Mouse (Mus musculus): ENCODE data around the gene Shc1. TPM values are rescaled to one million over a fixed set of nuclear protein-coding genes. Genes with fewer than 3 reads are reported as not detected.

Gene Shc1
- polyA plus RNA-seq, 1 experiment, result 12.7 TPM

DNA sequence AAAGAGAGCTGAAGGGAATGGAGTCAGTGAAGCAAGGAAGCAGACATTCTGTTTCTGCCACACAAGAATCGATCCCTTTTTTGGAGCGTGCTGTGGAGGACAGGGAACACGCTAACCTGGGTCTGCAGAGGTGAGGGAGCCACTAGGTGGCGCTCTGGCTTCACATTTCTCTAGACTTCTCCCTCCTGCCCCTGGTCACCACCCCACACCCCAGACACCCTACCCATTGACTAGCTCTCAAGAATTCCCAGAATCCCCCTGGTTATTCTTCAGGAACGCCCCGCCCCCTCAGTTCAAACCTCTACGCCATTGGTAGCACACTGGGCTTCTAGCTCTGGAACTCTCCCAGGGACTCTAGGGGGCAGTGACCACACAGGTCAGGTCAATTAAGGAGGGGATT is 31.3 kb downstream of the Shc1 start:
- Histone ChIP-seq H3K27me3 (ENCODE audit: control insufficient read depth) (no peaks in the 10 kb centered on the region), H3K4me3 (replicated peaks) (peak overlapping the region; percentile 36), H3K9me3 (ENCODE audit: control insufficient read depth, low read length) (no peaks in the 10 kb centered on the region), H3K4me1 (ENCODE audit: control insufficient read depth) (peaks cover 36% of the 10 kb centered on the region), H3K36me3 (ENCODE audit: control insufficient read depth) (peaks cover 11% of the 10 kb centered on the region)
- TF ChIP-seq GATA1 (IDR thresholded peaks at IDR 0.05; ENCODE audit: low read length) (no peak), TAL1 (IDR thresholded peaks at IDR 0.05; ENCODE audit: low read length) (no peak)

GRCm38 (mm10) chr3:89451916-89452315 is 33.7 kb downstream of the Shc1 start:
- H3K9me3 ChIP-seq (ENCODE audit: control insufficient read depth, low read length), result no peaks in the 10 kb centered on the region
- H3K27me3 ChIP-seq (ENCODE audit: control insufficient read depth), result no peaks in the 10 kb centered on the region
- no peak for TF ChIP-seq GATA1 (IDR thresholded peaks at IDR 0.05; ENCODE audit: low read length)
- no peak for TF ChIP-seq TAL1 (IDR thresholded peaks at IDR 0.05; ENCODE audit: low read length)
- H3K4me1 ChIP-seq (ENCODE audit: control insufficient read depth), result peaks cover 44% of the 10 kb centered on the region
- H3K4me3 ChIP-seq (replicated peaks), result no peak overlapping the region
- H3K36me3 ChIP-seq (ENCODE audit: control insufficient read depth), result no peaks in the 10 kb centered on the region

GRCm38 (mm10) chr3:89454401-89455177 is 36.3 kb downstream of the Shc1 start, which contains the start of gene Pmvk:
TSS of gene Pmvk (plus strand) at chr3:89454541.
- Histone ChIP-seq H3K4me1 (ENCODE audit: control insufficient read depth) (peaks cover 55% of the 10 kb centered on the region), H3K9me3 (ENCODE audit: control insufficient read depth, low read length) (no peaks in the 10 kb centered on the region), H3K4me3 (replicated peaks) (no peak within 1 kb of the TSS), H3K36me3 (ENCODE audit: control insufficient read depth) (no peaks in the 10 kb centered on the region), H3K27me3 (ENCODE audit: control insufficient read depth) (no peaks in the 10 kb centered on the region)
- TF ChIP-seq TAL1 (IDR thresholded peaks at IDR 0.05; ENCODE audit: low read length), result no peak
- TF ChIP-seq GATA1 (IDR thresholded peaks at IDR 0.05; ENCODE audit: low read length), result no peak

- peaks cover 54% of the 10 kb centered on the region for H3K4me1 ChIP-seq (ENCODE audit: control insufficient read depth)
- TF ChIP-seq GATA1 (IDR thresholded peaks at IDR 0.05; ENCODE audit: low read length), result no peak
- no peak for TF ChIP-seq TAL1 (IDR thresholded peaks at IDR 0.05; ENCODE audit: low read length)
These were observed 37.6 kb downstream of the Shc1 start for GRCm38 (mm10) chr3:89455786-89456285.

DNA sequence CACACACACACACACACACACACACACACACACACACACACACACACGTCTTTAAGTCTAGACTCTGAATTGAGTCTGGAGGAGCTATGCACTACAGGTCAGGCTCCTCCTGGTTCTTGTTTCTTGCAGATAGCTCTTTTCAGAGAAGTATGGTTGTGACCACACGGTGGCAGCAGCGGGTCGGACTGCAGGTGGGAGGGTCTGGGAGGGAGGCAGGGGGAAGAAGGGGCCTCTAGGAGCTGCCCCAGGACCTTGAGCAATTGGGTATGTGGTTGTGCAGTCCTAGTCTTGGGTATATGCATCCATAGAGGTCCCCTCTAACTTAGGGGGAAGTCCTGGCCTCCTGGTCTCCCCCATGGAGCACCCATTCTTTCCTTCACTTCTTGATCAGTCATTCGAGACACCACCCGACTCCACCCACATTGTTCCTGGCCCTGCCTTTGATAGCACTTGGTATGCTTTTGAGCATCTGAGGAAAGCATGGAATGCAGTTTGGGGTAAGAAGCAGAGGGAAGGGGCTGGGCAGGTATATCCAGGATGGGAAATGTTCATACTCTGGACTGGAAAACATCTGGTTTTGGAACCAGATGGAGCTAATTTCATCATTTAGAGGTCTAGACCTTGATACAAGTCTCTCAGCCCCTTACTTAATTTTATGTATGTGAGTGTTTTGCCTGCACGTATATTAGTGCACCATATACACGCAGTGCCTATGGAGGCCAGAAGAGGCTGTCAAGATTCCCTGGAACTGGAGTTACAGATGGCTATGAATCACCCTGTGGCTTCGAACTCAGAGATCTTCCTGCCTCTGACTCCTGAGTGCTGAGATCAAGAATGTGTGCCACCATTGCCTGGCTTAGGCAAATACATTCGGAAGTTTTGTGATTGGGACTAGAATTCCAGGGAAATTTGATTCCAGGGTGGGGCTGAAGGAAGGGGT is 38.8 kb downstream of the Shc1 start:
- Histone ChIP-seq H3K36me3 (ENCODE audit: control insufficient read depth) (peaks cover 7% of the 10 kb centered on the region), H3K4me1 (ENCODE audit: control insufficient read depth) (peaks cover 46% of the 10 kb centered on the region), H3K9me3 (ENCODE audit: control insufficient read depth, low read length) (no peaks in the 10 kb centered on the region), H3K27me3 (ENCODE audit: control insufficient read depth) (no peaks in the 10 kb centered on the region), H3K4me3 (replicated peaks) (no peak overlapping the region)
- no peak for TF ChIP-seq TAL1 (IDR thresholded peaks at IDR 0.05; ENCODE audit: low read length)
- TF ChIP-seq GATA1 (IDR thresholded peaks at IDR 0.05; ENCODE audit: low read length), result no peak

More at GRCm38 (mm10) chr3:89455786-89456285, 37.6 kb downstream of the Shc1 start:
- Histone ChIP-seq H3K4me3 (replicated peaks) (no peak overlapping the region), H3K27me3 (ENCODE audit: control insufficient read depth) (no peaks in the 10 kb centered on the region), H3K36me3 (ENCODE audit: control insufficient read depth) (peaks cover 2% of the 10 kb centered on the region), H3K9me3 (ENCODE audit: control insufficient read depth, low read length) (no peaks in the 10 kb centered on the region)

- Histone ChIP-seq H3K4me3 (replicated peaks) (peak overlapping the region; percentile 69), H3K9me3 (ENCODE audit: control insufficient read depth, low read length) (no peaks in the 10 kb centered on the region), H3K27me3 (ENCODE audit: control insufficient read depth) (no peaks in the 10 kb centered on the region), H3K36me3 (ENCODE audit: control insufficient read depth) (peaks cover 15% of the 10 kb centered on the region), H3K4me1 (ENCODE audit: control insufficient read depth) (peaks cover 46% of the 10 kb centered on the region)
- no peak for TF ChIP-seq GATA1 (IDR thresholded peaks at IDR 0.05; ENCODE audit: low read length)
- TF ChIP-seq TAL1 (IDR thresholded peaks at IDR 0.05; ENCODE audit: low read length), result no peak
These were observed 40.2 kb downstream of the Shc1 start for GRCm38 (mm10) chr3:89458372-89458964.

DNA sequence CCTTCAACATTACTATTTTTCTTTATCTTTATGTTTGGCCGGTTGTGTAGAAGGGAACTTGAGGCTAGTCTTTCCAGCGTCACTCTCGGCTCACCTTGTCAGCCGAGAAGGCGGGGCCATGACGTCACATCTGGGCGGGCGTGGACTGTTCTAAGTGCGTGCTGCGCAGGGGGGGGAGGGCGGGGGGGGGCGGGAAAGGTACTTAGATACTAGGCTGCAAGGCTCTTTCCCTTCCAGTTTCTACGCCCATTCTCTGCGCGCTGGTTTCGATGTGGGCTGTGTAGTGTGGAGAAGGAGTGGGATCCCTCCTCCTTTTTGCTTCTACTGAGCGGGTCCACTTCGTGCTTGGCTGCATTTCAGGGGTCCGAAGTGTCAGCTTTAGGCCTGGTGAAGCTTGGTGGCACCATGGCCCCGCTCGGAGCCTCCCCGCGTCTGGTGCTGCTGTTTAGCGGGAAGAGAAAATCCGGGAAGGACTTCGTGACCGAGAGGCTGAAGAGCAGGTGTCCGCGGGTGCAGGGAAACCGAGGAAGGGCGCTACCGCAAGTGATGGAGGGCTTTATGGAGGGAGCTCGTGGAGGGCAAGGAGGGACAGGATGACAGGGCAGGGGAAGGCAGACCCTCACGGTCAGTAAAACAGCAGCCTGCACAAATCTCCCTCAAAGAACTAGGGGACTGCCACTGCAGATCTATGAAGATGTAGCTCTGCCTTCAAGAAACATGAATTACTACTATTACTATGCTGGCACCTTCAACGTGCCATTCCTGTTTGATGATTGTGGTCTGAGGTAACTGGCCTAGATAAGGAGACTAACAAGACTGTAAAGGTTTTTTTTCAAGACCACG is 40.9 kb downstream of the Shc1 start:
- peaks cover 20% of the 10 kb centered on the region for H3K36me3 ChIP-seq (ENCODE audit: control insufficient read depth)
- peaks cover 46% of the 10 kb centered on the region for H3K4me1 ChIP-seq (ENCODE audit: control insufficient read depth)
- H3K27me3 ChIP-seq (ENCODE audit: control insufficient read depth), result no peaks in the 10 kb centered on the region
- H3K9me3 ChIP-seq (ENCODE audit: control insufficient read depth, low read length), result no peaks in the 10 kb centered on the region
- peak overlapping the region; percentile 69 for H3K4me3 ChIP-seq (replicated peaks)
- TF ChIP-seq TAL1 (IDR thresholded peaks at IDR 0.05; ENCODE audit: low read length) (no peak), GATA1 (IDR thresholded peaks at IDR 0.05; ENCODE audit: low read length) (no peak)

DNA sequence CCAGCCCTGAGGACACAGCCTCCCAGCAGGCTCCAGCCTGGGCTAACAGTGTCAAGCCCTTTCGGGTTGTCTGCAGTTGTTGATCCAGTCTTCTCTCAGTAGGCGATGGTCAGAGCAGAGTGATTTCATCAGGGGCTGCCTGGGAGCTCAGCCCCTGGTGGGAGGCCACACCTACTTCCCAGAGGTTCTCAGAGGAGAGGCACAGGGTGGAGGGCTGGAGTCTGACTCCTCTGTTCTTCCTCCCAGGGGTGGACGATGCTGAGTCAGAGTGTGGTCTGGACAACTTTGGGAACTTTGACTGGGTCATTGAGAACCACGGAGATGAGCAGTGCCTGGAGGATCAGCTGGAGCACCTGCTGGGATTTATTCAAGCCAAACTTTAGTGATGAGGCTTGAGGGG is 50.0 kb downstream of the Shc1 start:
- H3K27me3 ChIP-seq (ENCODE audit: control insufficient read depth), result no peaks in the 10 kb centered on the region
- H3K4me1 ChIP-seq (ENCODE audit: control insufficient read depth), result no peaks in the 10 kb centered on the region; the same call in 1 of the 2 replicates
- H3K4me3 ChIP-seq (replicated peaks), result no peak overlapping the region
- TF ChIP-seq GATA1 (IDR thresholded peaks at IDR 0.05; ENCODE audit: low read length) (no peak), TAL1 (IDR thresholded peaks at IDR 0.05; ENCODE audit: low read length) (no peak)
- no peaks in the 10 kb centered on the region for H3K9me3 ChIP-seq (ENCODE audit: control insufficient read depth, low read length)
- H3K36me3 ChIP-seq (ENCODE audit: control insufficient read depth), result peaks cover 40% of the 10 kb centered on the region
